Comparison of ENCODE assay signal across 26 mouse cellular contexts in genomic region chrX:164441306-164441705, GRCm38 (mm10). TPM values are rescaled to one million over a fixed set of nuclear protein-coding genes. Genes with fewer than 3 reads are reported as not detected.
DNase-seq lines count a peak whose midpoint lies in the region; ATAC-seq lines count a peak whose summit lies in the region.
"Had no signal": no experiment of that assay in that cellular context is flagged by ENCODE, and none has a peak within 500 bp of the region (broad histone marks: within the 10 kb centered on the region; RNA-seq: fewer than 3 reads in every experiment).

No protein-coding gene starts in this region.

- no peak overlapping the region for H3K4me3 ChIP-seq in heart, embryonic 13.5 days
- no peak overlapping the region for H3K4me3 ChIP-seq in lung, embryonic 16.5 days (ENCODE audit: low read length)
- H3K4me3 ChIP-seq: forebrain, embryonic 13.5 days; limb, embryonic 13.5 days; liver, embryonic 12.5 days; midbrain, embryonic 13.5 days had no signal

- no peak overlapping the region for H3K9ac ChIP-seq in heart, embryonic 13.5 days
- no peak overlapping the region for H3K9ac ChIP-seq in lung, embryonic 16.5 days (ENCODE audit: low read length)
- H3K9ac ChIP-seq: forebrain, embryonic 13.5 days; limb, embryonic 13.5 days; liver, embryonic 12.5 days; midbrain, embryonic 13.5 days had no signal

- ATAC-seq in heart, embryonic 13.5 days (ENCODE audit: extremely low read depth, insufficient number of reproducible peaks, low FRiP score, low TSS enrichment) = no peak
- ATAC-seq in lung, embryonic 16.5 days (ENCODE audit: low read depth) = no peak
- ATAC-seq: forebrain, embryonic 13.5 days; hindbrain, postnatal 0 days; intestine, postnatal 0 days; liver, embryonic 12.5 days; midbrain, embryonic 13.5 days; Patski had no signal

- no peak for DNase-seq in heart, postnatal 36 days
- no peak for DNase-seq in lung, postnatal 4 days
- peak; percentile 41 for DNase-seq in adrenal gland, postnatal 14 days
- peak; percentile 1 for DNase-seq in retina, embryonic 14.5 days (ENCODE audit: low spot score)
- no peak for DNase-seq in left cerebral cortex, postnatal 4 days
- DNase-seq: B cell, adult 2 months; cerebellum, postnatal 25 days; embryo, embryonic 11 days; heart, postnatal 10 days; kidney, postnatal 4 days; lung, postnatal 10 days had no signal

- H3K27ac ChIP-seq in heart, embryonic 13.5 days (replicated peaks) = peak overlapping the region; percentile 84
- H3K27ac ChIP-seq in lung, embryonic 16.5 days (ENCODE audit: low read length) = peak overlapping the region; percentile 84
- H3K27ac ChIP-seq: forebrain, embryonic 13.5 days; hindbrain, postnatal 0 days; limb, embryonic 13.5 days; liver, embryonic 12.5 days; midbrain, embryonic 13.5 days had no signal

- intact Hi-C loops in heart, postnatal 36 days (cut with DNase I) = no loop called here
- intact Hi-C loops in left cerebral cortex, postnatal 4 days (cut with DNase I) = no loop called here

- no peak overlapping the region for H3K4me2 ChIP-seq in heart, embryonic 13.5 days
- no peak overlapping the region for H3K4me2 ChIP-seq in lung, embryonic 16.5 days (ENCODE audit: low read depth, low read length)
- H3K4me2 ChIP-seq: forebrain, embryonic 13.5 days; limb, embryonic 13.5 days; liver, embryonic 12.5 days; midbrain, embryonic 13.5 days had no signal

- H3K4me1 ChIP-seq in heart, embryonic 13.5 days = peaks cover 8% of the 10 kb centered on the region; the same call in 1 of the 2 replicates
- H3K4me1 ChIP-seq in lung, embryonic 16.5 days (replicated peaks; ENCODE audit: control insufficient read depth, insufficient read depth, low read length) = no peaks in the 10 kb centered on the region
- H3K4me1 ChIP-seq: forebrain, embryonic 13.5 days; limb, embryonic 13.5 days; midbrain, embryonic 13.5 days had no signal

- 64% methylated on average over 3 of the region's 3 CpGs for WGBS in heart, embryonic 13.5 days
- 66% methylated on average over 3 of the region's 3 CpGs for WGBS in lung, embryonic 16.5 days

- H3K36me3 ChIP-seq in heart, embryonic 13.5 days = no peaks in the 10 kb centered on the region
- H3K36me3 ChIP-seq in lung, embryonic 16.5 days (ENCODE audit: control insufficient read depth, insufficient read depth, low read length) = no peaks in the 10 kb centered on the region
- H3K36me3 ChIP-seq: G1E; limb, embryonic 13.5 days; liver, embryonic 12.5 days; midbrain, embryonic 13.5 days had no signal

- no peaks in the 10 kb centered on the region for H3K27me3 ChIP-seq in heart, embryonic 13.5 days (replicated peaks)
- no peaks in the 10 kb centered on the region for H3K27me3 ChIP-seq in lung, embryonic 16.5 days (ENCODE audit: control insufficient read depth, insufficient read depth, low read depth, low read length)
- H3K27me3 ChIP-seq: CH12.LX; liver, embryonic 12.5 days had no signal

- H3K9me3 ChIP-seq in heart, embryonic 13.5 days = 0 out of 2 replicates have a peak, but pooled peaks cover 1% of the 10 kb centered on the region
- H3K9me3 ChIP-seq in lung, embryonic 16.5 days (ENCODE audit: control insufficient read depth, low read length) = no peaks in the 10 kb centered on the region
- H3K9me3 ChIP-seq: forebrain, embryonic 13.5 days; G1E; liver, embryonic 12.5 days; midbrain, embryonic 13.5 days had no signal

RNA-seq across cellular contexts. Expression of gene Asb11, which starts 4.5 kb away (rescaled TPM):
- polyA plus RNA-seq in heart, embryonic 13.5 days (2015; fragmentation: Nextera tagmentation; extraction: Ambion mirVana) = 19.7 TPM in 2 replicates
- total RNA-seq in heart, postnatal 36 days (2021) = 100 to 1,000 TPM; 116 to 171 TPM
- 0.45 and 0.50 TPM in 2 replicates for polyA plus RNA-seq in lung, embryonic 16.5 days (2015; fragmentation: Nextera tagmentation; extraction: Ambion mirVana)
- not detected in 2 replicates for total RNA-seq in adrenal gland, postnatal 14 days (2021)
- under 1 TPM in 1 of 2 experiments, not detected in 1; 0.48 TPM for total RNA-seq in left cerebral cortex, postnatal 4 days (2021)
- total RNA-seq: CH12.LX; hindbrain, postnatal 0 days; megakaryocyte progenitor cell, adult 5-6 weeks; monocyte, adult 5-6 weeks had no signal
- polyA plus RNA-seq: forebrain, embryonic 13.5 days; G1E; hindbrain, embryonic 11.5 days; hindbrain, postnatal 0 days; limb, embryonic 13.5 days; liver, embryonic 12.5 days; midbrain, embryonic 13.5 days; Patski; thymus, postnatal 0 days had no signal

RNA-seq across cellular contexts. Expression of gene Piga, which starts 21.7 kb away (rescaled TPM):
- polyA plus RNA-seq in heart, embryonic 13.5 days (2015; fragmentation: Nextera tagmentation; extraction: Ambion mirVana) = 6.5 and 9.3 TPM in 2 replicates
- total RNA-seq in heart, postnatal 36 days (2021) = 1 to 10 TPM; 2.2 to 2.3 TPM
- polyA plus RNA-seq in lung, embryonic 16.5 days (2015; fragmentation: Nextera tagmentation; extraction: Ambion mirVana) = 20.3 and 22.0 TPM in 2 replicates
- 8.2 and 9.4 TPM in 2 replicates for total RNA-seq in adrenal gland, postnatal 14 days (2021)
- total RNA-seq in left cerebral cortex, postnatal 4 days (2021) = 1 to 10 TPM; 6.0 to 7.1 TPM

Comparison
In these comparisons a context has a peak if more than half of its experiments do, and no peak if none do; other contexts are left out.
1. DNase-seq: peak in adrenal gland, postnatal 14 days (single experiment) and retina, embryonic 14.5 days (single experiment); none in heart, postnatal 36 days (0 of 2), lung, postnatal 4 days (0 of 2) and left cerebral cortex, postnatal 4 days (single experiment).
2. RNA of gene Asb11, which starts 4.5 kb away (total RNA-seq): 116 to 171 TPM in heart, postnatal 36 days; 0.48 TPM in left cerebral cortex, postnatal 4 days and not detected in adrenal gland, postnatal 14 days; every median in the first group is over 10 times any median in the second.